Mouse (Mus musculus) liver, embryonic 14.5 days (tissue): ENCODE results near the gene 6030498E09Rik. TPM values are rescaled to one million over a fixed set of nuclear protein-coding genes. Genes with fewer than 3 reads are reported as not detected.

Experiments used
- ATAC-seq: fragments of 200-750 bp; cut with Nextera tagmentation; 2 replicates; pipeline ENCODE4 v1.8.0; 2017; ENCODE audit warnings: moderate number of reproducible peaks, mild to moderate bottlenecking, moderate library complexity; ENCODE audit not compliant: insufficient read depth
- DNase-seq, 3 experiments: peaks; one replicate each; pipeline ENCODE4 v3.0.0-alpha.2; 2012 to 2013; ENCODE audit warnings: low read depth in 3 of 3, low spot score in 3 of 3
- H3K27ac ChIP-seq: fragments of 300-500 bp; sonication (generic); 2 replicates; pipeline ENCODE4 v1.5.1; 2014; ENCODE audit warnings: moderate library complexity, mild to moderate bottlenecking, control low read depth, inconsistent platforms
- H3K27me3 ChIP-seq: fragments of 300-500 bp; sonication (generic); 2 replicates; pipeline ENCODE4 v1.6.1; 2014; ENCODE audit warnings: mild to moderate bottlenecking, low read length, moderate library complexity; ENCODE audit not compliant: control insufficient read depth, insufficient read depth
- H3K36me3 ChIP-seq: fragments of 300-500 bp; sonication (generic); replicated peaks from 2 replicates; pipeline ENCODE4 v1.6.1; 2014; ENCODE audit warnings: low read depth; ENCODE audit not compliant: control insufficient read depth, insufficient read depth
- H3K4me1 ChIP-seq, 2 experiments: fragments of 200-500 bp in 1 of 2; fragments of 300-500 bp in 1 of 2; sonication (generic) in 1 of 2; replicated peaks; 2 replicates each; pipeline ENCODE4 v1.6.1; 2012 to 2014; ENCODE audit warnings: antibody characterized with exemption in 1 of 2, inconsistent platforms in 1 of 2, low read length in 1 of 2; ENCODE audit not compliant: control insufficient read depth in 2 of 2, insufficient read depth in 2 of 2
- H3K4me2 ChIP-seq: fragments of 300-500 bp; sonication (generic); 2 replicates; pipeline ENCODE4 v1.6.1; 2014; ENCODE audit warnings: low read depth, mild to moderate bottlenecking, control low read depth, moderate library complexity
- H3K4me3 ChIP-seq, 2 experiments: fragments of 200-500 bp in 1 of 2; fragments of 300-500 bp in 1 of 2; sonication (generic) in 1 of 2; 2 replicates each; pipeline ENCODE4 v1.5.1; 2012 to 2014; ENCODE audit warnings: low read depth in 2 of 2, low read length in 2 of 2, mild to moderate bottlenecking in 2 of 2, control low read depth in 1 of 2, inconsistent platforms in 1 of 2, moderate library complexity in 1 of 2; ENCODE audit not compliant: insufficient read depth in 1 of 2
- H3K9ac ChIP-seq: fragments of 300-500 bp; sonication (generic); replicated peaks from 2 replicates; pipeline ENCODE4 v1.6.1; 2014; ENCODE audit warnings: mild to moderate bottlenecking, control low read depth, moderate library complexity
- H3K9me3 ChIP-seq: fragments of 300-500 bp; sonication (generic); 2 replicates; pipeline ENCODE4 v1.6.1; 2016; ENCODE audit warnings: low read length, mixed read lengths; ENCODE audit not compliant: control insufficient read depth
- CTCF ChIP-seq: IDR thresholded peaks from 2 replicates; pipeline ENCODE4 v1.5.1; 2016; ENCODE audit warnings: antibody characterized with exemption, low read depth, control low read depth
- EP300 ChIP-seq: IDR thresholded peaks from 2 replicates; pipeline ENCODE4 v1.6.1; 2016; ENCODE audit warnings: antibody characterized with exemption, low read depth
- whole genome bisulfite sequencing: fragments of 180-500 bp; shearing (Covaris S2); extraction: QIAGEN DNeasy Blood & Tissue Kit; methylation state at CpG from one replicate; pipeline ENCODE4 v1.1.7; 2014; ENCODE audit not compliant: insufficient replicate concordance; 5-methylcytosine and 5-hydroxymethylcytosine counted together
- microRNA-seq: library from miRNA; unstranded; fragments of <30 nt; microRNA quantifications from one replicate; pipeline ENCODE4, GENCODE M21; 2016
- polyA plus RNA-seq, 2 experiments: library from polyadenylated mRNA; depleted of rRNA in 1 of 2; stranded (reverse) in 1 of 2; unstranded in 1 of 2; fragments of >200 nt; fragmentation: Nextera tagmentation in 1 of 2; extraction: Ambion mirVana in 1 of 2; gene quantifications; 2 replicates each; pipeline versions ENCODE4 v1.2.1 to v1.2.3; 2012 to 2014

The 6030498E09Rik gene
- polyA plus RNA-seq, 2 experiments = 0.08 TPM

GRCm38 (mm10) chrX:38996265-38996664 lies 223.8 kb downstream of the 6030498E09Rik start:
- 67% methylated on average over 5 of the region's 5 CpGs for WGBS
- ATAC-seq (no peak), DNase-seq (no peak)

More at GRCm38 (mm10) chrX:38996265-38996664, 223.8 kb downstream of the 6030498E09Rik start:
- TF ChIP-seq EP300 = no peak
- no peak for TF ChIP-seq CTCF
- H3K4me3 ChIP-seq = no peak overlapping the region
- no peak overlapping the region for H3K27ac ChIP-seq
- no peak overlapping the region for H3K4me2 ChIP-seq
- no peaks in the 10 kb centered on the region for H3K9me3 ChIP-seq
- no peaks in the 10 kb centered on the region for H3K4me1 ChIP-seq
- no peak overlapping the region for H3K9ac ChIP-seq
- no peaks in the 10 kb centered on the region for H3K27me3 ChIP-seq
- no peaks in the 10 kb centered on the region for H3K36me3 ChIP-seq

Small RNA genes lying within 50 kb of the gene (microRNA-seq; reads per million reads assigned to microRNA genes)
- not detected for gene Gm25642

Other genes with a start within 250 kb of the 6030498E09Rik start
- gene Cul4b, start 196.5 kb upstream of the 6030498E09Rik start, polyA plus RNA-seq (2012; rRNA removed) = 3.5 and 7.2 TPM in 2 replicates
- 12.9 and 13.3 TPM in 2 replicates for gene Cul4b, start 196.5 kb upstream of the 6030498E09Rik start, polyA plus RNA-seq (2014; fragmentation: Nextera tagmentation; extraction: Ambion mirVana)
- gene Mcts1, start 172.1 kb upstream of the 6030498E09Rik start, polyA plus RNA-seq (2012; rRNA removed) = 15.9 and 23.8 TPM in 2 replicates
- 44.4 and 47.8 TPM in 2 replicates for gene Mcts1, start 172.1 kb upstream of the 6030498E09Rik start, polyA plus RNA-seq (2014; fragmentation: Nextera tagmentation; extraction: Ambion mirVana)
- gene C1galt1c1, start 137.6 kb upstream of the 6030498E09Rik start, polyA plus RNA-seq (2012; rRNA removed) = 4.4 and 8.6 TPM in 2 replicates
- gene C1galt1c1, start 137.6 kb upstream of the 6030498E09Rik start, polyA plus RNA-seq (2014; fragmentation: Nextera tagmentation; extraction: Ambion mirVana) = 14.0 and 16.9 TPM in 2 replicates